In the genomic region with DNA sequence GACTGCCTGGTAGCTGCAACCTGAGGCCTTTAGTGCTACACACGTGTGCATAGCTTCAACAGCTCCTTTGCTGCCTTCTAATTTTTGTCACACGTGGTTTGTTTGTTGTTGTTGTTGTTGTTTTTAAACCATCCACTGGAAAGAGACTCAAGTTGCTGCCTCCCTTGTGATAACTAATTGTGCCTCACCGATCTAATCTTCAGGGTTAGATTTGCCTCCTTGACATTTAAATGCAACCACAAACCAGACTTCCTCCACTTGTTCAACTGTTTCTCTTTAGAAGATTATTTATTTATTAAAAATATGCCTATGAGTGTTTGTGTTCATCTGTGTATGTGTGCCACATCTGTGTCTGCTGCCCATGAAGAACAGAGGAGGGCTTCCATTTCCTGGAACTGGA, we compare ENCODE assay signal across 18 mouse cellular contexts.
"Had no signal": no experiment of that assay in that cellular context is flagged by ENCODE, and none has a peak within 500 bp of the region (broad histone marks: within the 10 kb centered on the region; RNA-seq: fewer than 3 reads in every experiment).

No protein-coding gene starts in this region.

- H3K36me3 ChIP-seq: limb, embryonic 12.5 days; liver, embryonic 13.5 days; lung, embryonic 15.5 days; midbrain, embryonic 15.5 days; neural tube, embryonic 12.5 days had no signal

- H3K27me3 ChIP-seq: limb, embryonic 12.5 days; liver, embryonic 13.5 days; lung, embryonic 15.5 days; megakaryocyte, embryonic 14.5 days; midbrain, embryonic 15.5 days; neural tube, embryonic 12.5 days had no signal

- H3K27ac ChIP-seq: kidney, postnatal 0 days; limb, embryonic 12.5 days; liver, embryonic 13.5 days; lung, embryonic 15.5 days; macrophage; midbrain, embryonic 15.5 days; neural tube, embryonic 12.5 days had no signal

- H3K4me2 ChIP-seq: limb, embryonic 12.5 days; liver, embryonic 13.5 days; lung, embryonic 15.5 days; midbrain, embryonic 11.5 days; midbrain, embryonic 15.5 days; neural tube, embryonic 12.5 days had no signal

- H3K4me1 ChIP-seq: midbrain, embryonic 15.5 days; neural tube, embryonic 12.5 days had no signal

- DNase-seq: kidney, postnatal 36 days; layer of hippocampus, adult 9-11 months; layer of hippocampus, postnatal 36 days; liver; liver, embryonic 13.5 days; liver, postnatal 0 days; lung, postnatal 14 days; right cerebral cortex, postnatal 4 days; thymus, adult 2 months; thymus, postnatal 25 days had no signal

- ATAC-seq: liver, postnatal 0 days; midbrain, embryonic 15.5 days had no signal

- H3K9me3 ChIP-seq: limb, embryonic 12.5 days; liver, embryonic 13.5 days; lung, embryonic 15.5 days; megakaryocyte, embryonic 14.5 days; midbrain, embryonic 15.5 days; neural tube, embryonic 12.5 days had no signal

- H3K9ac ChIP-seq: limb, embryonic 12.5 days; liver, embryonic 13.5 days; liver, postnatal 0 days; lung, embryonic 15.5 days; midbrain, embryonic 15.5 days; neural tube, embryonic 12.5 days had no signal

- H3K4me3 ChIP-seq: limb, embryonic 12.5 days; liver, embryonic 13.5 days; lung, embryonic 15.5 days; megakaryocyte, embryonic 14.5 days; midbrain, embryonic 15.5 days; neural tube, embryonic 12.5 days had no signal
